8 mouse cellular contexts compared by ENCODE assay signal in genomic region chr5:117360631-117361541, GRCm38 (mm10). TPM values are rescaled to one million over a fixed set of nuclear protein-coding genes. Genes with fewer than 3 reads are reported as not detected.
A peak's percentile ranks its signal among the peaks of the same experiment; 100 is the strongest.
DNase-seq lines count a peak whose midpoint lies in the region; ATAC-seq and TF ChIP-seq lines count a peak whose summit lies in the region.

No protein-coding gene starts in this region.

- peak overlapping the region; percentile 25; the same call in 1 of the 2 replicates for H3K9ac ChIP-seq in forebrain, embryonic 14.5 days (ENCODE audit: low read length)
- H3K9ac ChIP-seq in stomach, embryonic 16.5 days (ENCODE audit: low read length), result peak overlapping the region; percentile 34; the same call in 1 of the 2 replicates

- peaks cover 51% of the 10 kb centered on the region for H3K36me3 ChIP-seq in G1E (replicated peaks)
- peaks cover 27% of the 10 kb centered on the region for H3K36me3 ChIP-seq in forebrain, embryonic 14.5 days (ENCODE audit: control insufficient read depth, insufficient read depth, low read length)
- no peaks in the 10 kb centered on the region for H3K36me3 ChIP-seq in stomach, embryonic 16.5 days (ENCODE audit: control insufficient read depth, insufficient read depth, low read length)

- H3K4me2 ChIP-seq in forebrain, embryonic 14.5 days (ENCODE audit: low read length), result peak overlapping the region; percentile 18; the same call in 1 of the 2 replicates
- H3K4me2 ChIP-seq in stomach, embryonic 16.5 days (ENCODE audit: low read depth, low read length), result peak overlapping the region; percentile 36; the same call in 1 of the 2 replicates

- H3K4me3 ChIP-seq in G1E (ENCODE audit: low read depth, low read length), result no peak overlapping the region
- H3K4me3 ChIP-seq in forebrain, embryonic 14.5 days (ENCODE audit: low read depth, low read length), result no peak overlapping the region
- H3K4me3 ChIP-seq in stomach, embryonic 16.5 days (replicated peaks; ENCODE audit: low read length), result no peak overlapping the region

- peak; percentile 25 to 32 for DNase-seq in heart, adult 18-20 months
- DNase-seq in heart, postnatal 25 days (ENCODE audit: low spot score), result no peak
- DNase-seq in G1E (ENCODE audit: low spot score), result peak; percentile 19
- peak; percentile 10 for DNase-seq in forebrain, embryonic 14.5 days (ENCODE audit: low spot score)
- peak; percentile 40 to 65 for DNase-seq in kidney, postnatal 4 days
- DNase-seq in cerebellum, postnatal 10 days, result no peak
- DNase-seq in layer of hippocampus, postnatal 10 days (ENCODE audit: low spot score in 2 of 2), result no peak

- intact Hi-C loops in heart, postnatal 25 days (cut with DNase I), result no loop called here

- H3K4me1 ChIP-seq in G1E (ENCODE audit: insufficient read depth, low read depth, low read length), result peaks cover 37% of the 10 kb centered on the region
- peaks cover 26% of the 10 kb centered on the region for H3K4me1 ChIP-seq in forebrain, embryonic 14.5 days (ENCODE audit: control insufficient read depth, insufficient read depth, low read length)
- H3K4me1 ChIP-seq in stomach, embryonic 16.5 days (ENCODE audit: control insufficient read depth, insufficient read depth, low read length), result peaks cover 51% of the 10 kb centered on the region

- TF ChIP-seq CTCF in G1E (IDR thresholded peaks at IDR 0.05; ENCODE audit: low read depth, low read length), result no peak

- peaks cover 8% of the 10 kb centered on the region for H3K27me3 ChIP-seq in G1E (ENCODE audit: insufficient read depth, low read length)
- no peaks in the 10 kb centered on the region for H3K27me3 ChIP-seq in forebrain, embryonic 14.5 days (replicated peaks; ENCODE audit: control insufficient read depth, insufficient read depth, low read length)
- H3K27me3 ChIP-seq in stomach, embryonic 16.5 days (ENCODE audit: control insufficient read depth, insufficient read depth, low read length), result no peaks in the 10 kb centered on the region

- H3K27ac ChIP-seq in forebrain, embryonic 14.5 days (ENCODE audit: low read depth, low read length), result peak overlapping the region; percentile 33; the same call in 1 of the 2 replicates
- H3K27ac ChIP-seq in stomach, embryonic 16.5 days (ENCODE audit: low read length), result peak overlapping the region; percentile 94

- 22% methylated on average over 13 of the region's 13 CpGs for WGBS in forebrain, embryonic 14.5 days
- WGBS in stomach, embryonic 16.5 days, result 33% methylated on average over 13 of the region's 13 CpGs

- no peaks in the 10 kb centered on the region for H3K9me3 ChIP-seq in G1E (replicated peaks)
- no peaks in the 10 kb centered on the region for H3K9me3 ChIP-seq in forebrain, embryonic 14.5 days (replicated peaks; ENCODE audit: control insufficient read depth, low read length)
- no peaks in the 10 kb centered on the region for H3K9me3 ChIP-seq in stomach, embryonic 16.5 days (replicated peaks; ENCODE audit: control insufficient read depth, low read length)

- peak; percentile 61 for ATAC-seq in G1E (ENCODE audit: extremely low read depth, insufficient number of reproducible peaks, low FRiP score, poor library complexity, severe bottlenecking)
- ATAC-seq in forebrain, embryonic 14.5 days, result no peak
- peak; percentile 82 for ATAC-seq in stomach, embryonic 16.5 days (ENCODE audit: insufficient read depth, low FRiP score)

RNA-seq across cellular contexts. Expression of gene Wsb2, which starts 3.8 kb away (rescaled TPM):
- total RNA-seq in heart, adult 18-20 months (2021), result 100 to 1,000 TPM in 1 of 2 experiments, 10 to 100 TPM in 1; 95.7 to 123 TPM
- total RNA-seq in heart, postnatal 25 days (2021), result 10 to 100 TPM; 98.6 to 98.9 TPM
- 14.7 and 26.3 TPM in 2 replicates for total RNA-seq in G1E (2014; fragmentation: Nextera tagmentation)
- total RNA-seq in G1E (2017), result 61.5 and 69.3 TPM in 2 replicates
- 29.8 and 34.5 TPM in 2 replicates for polyA plus RNA-seq in G1E (2012)
- polyA plus RNA-seq in forebrain, embryonic 14.5 days (2014; fragmentation: Nextera tagmentation; extraction: Ambion mirVana), result 115 and 180 TPM in 2 replicates
- polyA plus RNA-seq in stomach, embryonic 16.5 days (2015; fragmentation: Nextera tagmentation; extraction: Ambion mirVana), result 34.1 and 35.0 TPM in 2 replicates
- 100 to 1,000 TPM; 437 to 454 TPM for total RNA-seq in layer of hippocampus, postnatal 10 days (2021)

RNA-seq across cellular contexts. Expression of gene Rfc5, which starts 28.0 kb away (rescaled TPM):
- total RNA-seq in heart, adult 18-20 months (2021), result 1 to 10 TPM; 2.4 to 4.0 TPM
- total RNA-seq in heart, postnatal 25 days (2021), result 1 to 10 TPM; 2.9 to 6.0 TPM
- total RNA-seq in G1E (2014; fragmentation: Nextera tagmentation) (42.6 and 44.9 TPM in 2 replicates), G1E (2017) (68.1 and 71.8 TPM in 2 replicates)
- polyA plus RNA-seq in G1E (2012), result 145 and 167 TPM in 2 replicates
- 47.6 and 54.7 TPM in 2 replicates for polyA plus RNA-seq in forebrain, embryonic 14.5 days (2014; fragmentation: Nextera tagmentation; extraction: Ambion mirVana)
- 75.9 and 88.6 TPM in 2 replicates for polyA plus RNA-seq in stomach, embryonic 16.5 days (2015; fragmentation: Nextera tagmentation; extraction: Ambion mirVana)
- 10 to 100 TPM; 17.7 to 25.1 TPM for total RNA-seq in layer of hippocampus, postnatal 10 days (2021)

RNA-seq across cellular contexts. Expression of gene Vsig10, which starts 42.0 kb away (rescaled TPM):
- total RNA-seq in heart, adult 18-20 months (2021), result 1 to 10 TPM; 7.2 to 7.7 TPM
- total RNA-seq in heart, postnatal 25 days (2021), result 10 to 100 TPM; 11.1 to 12.9 TPM
- not detected in 2 replicates for total RNA-seq in G1E (2014; fragmentation: Nextera tagmentation)
- 0.05 and 0.17 TPM in 2 replicates for total RNA-seq in G1E (2017)
- polyA plus RNA-seq in G1E (2012), result 0.02 TPM in 1 of 2 replicates, not detected in the other
- 0.69 and 1.1 TPM in 2 replicates for polyA plus RNA-seq in forebrain, embryonic 14.5 days (2014; fragmentation: Nextera tagmentation; extraction: Ambion mirVana)
- 20.7 and 22.5 TPM in 2 replicates for polyA plus RNA-seq in stomach, embryonic 16.5 days (2015; fragmentation: Nextera tagmentation; extraction: Ambion mirVana)
- 1 to 10 TPM; 2.4 to 4.2 TPM for total RNA-seq in layer of hippocampus, postnatal 10 days (2021)

RNA-seq across cellular contexts. Expression of gene Ksr2, which starts 52.9 kb away (rescaled TPM):
- total RNA-seq in heart, adult 18-20 months (2021), result under 1 TPM; 0.07 to 0.10 TPM
- not detected for total RNA-seq in heart, postnatal 25 days (2021)
- total RNA-seq in G1E (2014; fragmentation: Nextera tagmentation), result not detected in 2 replicates
- total RNA-seq in G1E (2017), result under 0.01 and 0.05 TPM in 2 replicates
- polyA plus RNA-seq in G1E (2012), result not detected in 2 replicates
- polyA plus RNA-seq in forebrain, embryonic 14.5 days (2014; fragmentation: Nextera tagmentation; extraction: Ambion mirVana), result 1.4 and 2.7 TPM in 2 replicates
- polyA plus RNA-seq in stomach, embryonic 16.5 days (2015; fragmentation: Nextera tagmentation; extraction: Ambion mirVana), result 0.19 and 0.36 TPM in 2 replicates
- total RNA-seq in layer of hippocampus, postnatal 10 days (2021), result 10 to 100 TPM; 33.1 to 34.6 TPM

Comparison
In these comparisons a context has a peak if more than half of its experiments do, and no peak if none do; other contexts are left out.
1. DNase-seq: peak in heart, adult 18-20 months (2 of 2), G1E (single experiment), forebrain, embryonic 14.5 days (single experiment) and kidney, postnatal 4 days (2 of 2); none in heart, postnatal 25 days (single experiment), cerebellum, postnatal 10 days (0 of 2) and layer of hippocampus, postnatal 10 days (0 of 2).